Mouse (Mus musculus) kidney, adult 2 months (tissue): ENCODE data around the gene Fat2.

Experiments used
- CTCF ChIP-seq: fragments of 200-500 bp; conservative IDR thresholded peaks from 2 replicates; pipeline ENCODE4 v1.5.1; 2011; ENCODE audit warnings: low read depth, mild to moderate bottlenecking, control low read depth, low read length, moderate library complexity, mixed read lengths; ENCODE audit not compliant: insufficient read depth, insufficient read length
- POLR2A ChIP-seq: fragments of 200-500 bp; IDR thresholded peaks from one replicate; pipeline ENCODE4 v1.6.1; 2011; ENCODE audit warnings: low read depth, low read length, control low read depth

- TF ChIP-seq CTCF (no peak), POLR2A (no peak)
Measured at GRCm38 (mm10) chr11:55261105-55261504, 75.3 kb downstream of the Fat2 start.
